In genomic region chr4:64124387-64125088, GRCm38 (mm10) we compare ENCODE assay signal across 11 mouse cellular contexts.
"Had no signal": no experiment of that assay in that cellular context is flagged by ENCODE, and none has a peak within 500 bp of the region (broad histone marks: within the 10 kb centered on the region; RNA-seq: fewer than 3 reads in every experiment).

No protein-coding gene starts in this region.

- ATAC-seq: midbrain, embryonic 13.5 days had no signal

- H3K27me3 ChIP-seq: kidney, embryonic 15.5 days; midbrain, embryonic 13.5 days; neural tube, embryonic 15.5 days had no signal

- H3K4me2 ChIP-seq: kidney, embryonic 15.5 days; midbrain, embryonic 13.5 days; neural tube, embryonic 15.5 days had no signal

- H3K9me3 ChIP-seq: kidney, embryonic 15.5 days; midbrain, embryonic 13.5 days; neural tube, embryonic 15.5 days had no signal

- H3K4me3 ChIP-seq: kidney, embryonic 15.5 days; midbrain, embryonic 13.5 days; neural tube, embryonic 15.5 days had no signal

- H3K4me1 ChIP-seq: kidney, embryonic 15.5 days; midbrain, embryonic 13.5 days; neural tube, embryonic 15.5 days had no signal

- H3K9ac ChIP-seq: kidney, embryonic 15.5 days; liver, embryonic 14.5 days; midbrain, embryonic 13.5 days; neural tube, embryonic 15.5 days had no signal

- DNase-seq: kidney, adult 18-20 months; kidney, postnatal 14 days; lung, adult 18-20 months; lung, postnatal 36 days; spleen, adult 18-20 months; thymus, adult 18-20 months; thymus, postnatal 14 days had no signal

- H3K36me3 ChIP-seq: kidney, embryonic 15.5 days; midbrain, embryonic 13.5 days; neural tube, embryonic 15.5 days had no signal

- H3K27ac ChIP-seq: kidney, embryonic 15.5 days; liver, embryonic 14.5 days; midbrain, embryonic 13.5 days; neural tube, embryonic 15.5 days had no signal
